Mouse (Mus musculus): Measurements from ENCODE around the gene Gm12216. TPM values are rescaled to one million over a fixed set of nuclear protein-coding genes. Genes with fewer than 3 reads are reported as not detected.

Gm12216 gene
- polyA plus RNA-seq, 1 experiment: 1.2 TPM

GRCm38 (mm10) chr11:53770125-53770791 is 88.8 kb downstream of the Gm12216 start:
- Histone ChIP-seq H3K27ac (ENCODE audit: insufficient read depth, low read length) (no peak overlapping the region; the same call in 1 of the 2 replicates), H3K27me3 (ENCODE audit: control insufficient read depth, insufficient read depth, low read length) (peaks cover 2% of the 10 kb centered on the region; the same call in 1 of the 2 replicates), H3K4me3 (replicated peaks; ENCODE audit: insufficient read depth, low read depth, low read length) (peak overlapping the region; percentile 64), H3K4me1 (ENCODE audit: control insufficient read depth, insufficient read depth, low read length) (no peaks in the 10 kb centered on the region)
- peak; percentile 40 to 54 for DNase-seq
- TF ChIP-seq CTCF (IDR thresholded peaks at IDR 0.05; ENCODE audit: borderline replicate concordance, insufficient read depth, low read depth, low read length): no peak
- TF ChIP-seq POLR2A (IDR thresholded peaks at IDR 0.05; ENCODE audit: borderline replicate concordance, insufficient read depth, low read length): no peak
- 1% methylated on average over 75 of the region's 75 CpGs for WGBS

- Histone ChIP-seq H3K27ac (ENCODE audit: insufficient read depth, low read length) (no peak within 1 kb of the TSS; the same call in 1 of the 2 replicates), H3K4me3 (replicated peaks; ENCODE audit: insufficient read depth, low read depth, low read length) (peak within 1 kb of the TSS; percentile 64), H3K27me3 (ENCODE audit: control insufficient read depth, insufficient read depth, low read length) (peaks cover 2% of the 10 kb centered on the region; the same call in 1 of the 2 replicates), H3K4me1 (ENCODE audit: control insufficient read depth, insufficient read depth, low read length) (no peaks in the 10 kb centered on the region)
- peak; percentile 68 for DNase-seq
- WGBS: under 1% methylated on average over 40 of the region's 40 CpGs
- no peak for TF ChIP-seq CTCF (IDR thresholded peaks at IDR 0.05; ENCODE audit: borderline replicate concordance, insufficient read depth, low read depth, low read length)
- TF ChIP-seq POLR2A (IDR thresholded peaks at IDR 0.05; ENCODE audit: borderline replicate concordance, insufficient read depth, low read length): 0 out of 2 replicates have a peak, but pooled peaks have one; percentile 16
Observed at GRCm38 (mm10) chr11:53769760-53770124, 89.3 kb downstream of the Gm12216 start, which contains the start of gene Irf1. TSS of gene Irf1 (plus strand) at chr11:53770014.

- Histone ChIP-seq H3K4me3 (replicated peaks; ENCODE audit: insufficient read depth, low read depth, low read length) (no peak overlapping the region), H3K27ac (ENCODE audit: insufficient read depth, low read length) (no peak overlapping the region), H3K4me1 (ENCODE audit: control insufficient read depth, insufficient read depth, low read length) (no peaks in the 10 kb centered on the region), H3K27me3 (ENCODE audit: control insufficient read depth, insufficient read depth, low read length) (peaks cover 2% of the 10 kb centered on the region; the same call in 1 of the 2 replicates)
- no peak for TF ChIP-seq POLR2A (IDR thresholded peaks at IDR 0.05; ENCODE audit: borderline replicate concordance, insufficient read depth, low read length)
- TF ChIP-seq CTCF (IDR thresholded peaks at IDR 0.05; ENCODE audit: borderline replicate concordance, insufficient read depth, low read depth, low read length): no peak
- 74% methylated on average over 12 of the region's 12 CpGs for WGBS
- no peak for DNase-seq
Observed at GRCm38 (mm10) chr11:53769185-53769576, 89.9 kb downstream of the Gm12216 start.

GRCm38 (mm10) chr11:53768422-53769184 is 90.5 kb downstream of the Gm12216 start:
- no peaks in the 10 kb centered on the region for H3K4me1 ChIP-seq (ENCODE audit: control insufficient read depth, insufficient read depth, low read length)
- DNase-seq: no peak
- no peak overlapping the region for H3K27ac ChIP-seq (ENCODE audit: insufficient read depth, low read length)
- H3K27me3 ChIP-seq (ENCODE audit: control insufficient read depth, insufficient read depth, low read length): peaks cover 2% of the 10 kb centered on the region; the same call in 1 of the 2 replicates
- TF ChIP-seq POLR2A (IDR thresholded peaks at IDR 0.05; ENCODE audit: borderline replicate concordance, insufficient read depth, low read length) (no peak), CTCF (IDR thresholded peaks at IDR 0.05; ENCODE audit: borderline replicate concordance, insufficient read depth, low read depth, low read length) (no peak)
- H3K4me3 ChIP-seq (replicated peaks; ENCODE audit: insufficient read depth, low read depth, low read length): no peak overlapping the region
- 84% methylated on average over 13 of the region's 13 CpGs for whole genome bisulfite sequencing

- peaks cover 9% of the 10 kb centered on the region for H3K4me1 ChIP-seq (ENCODE audit: control insufficient read depth, insufficient read depth, low read length)
- peaks cover under 1% of the 10 kb centered on the region; the same call in 1 of the 2 replicates for H3K27me3 ChIP-seq (ENCODE audit: control insufficient read depth, insufficient read depth, low read length)
- H3K27ac ChIP-seq (ENCODE audit: insufficient read depth, low read length): no peak overlapping the region
- 69% methylated on average over 5 of the region's 5 CpGs for WGBS
- no peak overlapping the region for H3K4me3 ChIP-seq (replicated peaks; ENCODE audit: insufficient read depth, low read depth, low read length)
- DNase-seq: no peak
- TF ChIP-seq CTCF (IDR thresholded peaks at IDR 0.05; ENCODE audit: borderline replicate concordance, insufficient read depth, low read depth, low read length) (no peak), POLR2A (IDR thresholded peaks at IDR 0.05; ENCODE audit: borderline replicate concordance, insufficient read depth, low read length) (no peak)
Observed at GRCm38 (mm10) chr11:53764581-53764980, 94.5 kb downstream of the Gm12216 start.

- peak; percentile 66 to 67 for DNase-seq
- H3K27ac ChIP-seq (ENCODE audit: insufficient read depth, low read length): no peak overlapping the region
- H3K4me1 ChIP-seq (ENCODE audit: control insufficient read depth, insufficient read depth, low read length): peaks cover 18% of the 10 kb centered on the region
- H3K27me3 ChIP-seq (ENCODE audit: control insufficient read depth, insufficient read depth, low read length): no peaks in the 10 kb centered on the region
- peak overlapping the region; percentile 41 for H3K4me3 ChIP-seq (replicated peaks; ENCODE audit: insufficient read depth, low read depth, low read length)
- TF ChIP-seq CTCF (IDR thresholded peaks at IDR 0.05; ENCODE audit: borderline replicate concordance, insufficient read depth, low read depth, low read length) (no peak), POLR2A (IDR thresholded peaks at IDR 0.05; ENCODE audit: borderline replicate concordance, insufficient read depth, low read length) (no peak)
- WGBS: 2% methylated on average over 33 of the region's 33 CpGs
Observed at GRCm38 (mm10) chr11:53763496-53764140, 95.4 kb downstream of the Gm12216 start.

- TF ChIP-seq POLR2A (IDR thresholded peaks at IDR 0.05; ENCODE audit: borderline replicate concordance, insufficient read depth, low read length): no peak
Observed at GRCm38 (mm10) chr11:53762827-53763495, 96.1 kb downstream of the Gm12216 start.

More at GRCm38 (mm10) chr11:53762827-53763495, 96.1 kb downstream of the Gm12216 start:
- H3K4me3 ChIP-seq (replicated peaks; ENCODE audit: insufficient read depth, low read depth, low read length): peak overlapping the region; percentile 41
- WGBS: 4% methylated on average over 23 of the region's 23 CpGs
- DNase-seq: peak; percentile 38 to 49
- no peaks in the 10 kb centered on the region for H3K27me3 ChIP-seq (ENCODE audit: control insufficient read depth, insufficient read depth, low read length)
- peaks cover 18% of the 10 kb centered on the region for H3K4me1 ChIP-seq (ENCODE audit: control insufficient read depth, insufficient read depth, low read length)
- no peak overlapping the region for H3K27ac ChIP-seq (ENCODE audit: insufficient read depth, low read length)

Data from cerebellum, adult 2 months (tissue).